Mouse (Mus musculus): Measurements from ENCODE around the gene Galnt3.

The Galnt3 gene

GRCm38 (mm10) chr2:66124591-66125271 is at the start of gene Galnt3:
Gene Galnt3 (minus strand): TSS chr2:66124994.
- DNase-seq: peak; percentile 7 to 29

GRCm38 (mm10) chr2:66173134-66173533 is 48.3 kb upstream of the Galnt3 start:
- no peak for DNase-seq

DNA sequence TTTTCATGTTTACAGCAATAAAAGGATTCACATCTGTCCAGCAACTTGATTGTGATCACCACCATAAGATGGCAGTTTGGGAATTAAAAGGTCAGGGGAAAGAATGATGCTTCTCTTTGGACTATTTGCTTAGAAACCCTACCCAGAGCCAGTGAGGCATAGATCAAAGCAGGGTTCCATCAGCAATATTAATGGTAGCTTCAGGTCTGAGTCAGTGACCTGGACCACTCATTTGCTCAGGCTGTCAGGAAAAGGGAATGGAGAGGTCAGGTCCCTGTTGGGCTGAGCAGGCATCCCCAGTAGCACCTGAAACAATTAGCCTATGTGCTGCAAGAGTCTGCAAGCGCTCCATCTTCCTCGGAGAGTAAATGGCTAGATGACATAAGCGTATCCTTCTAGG is 46.8 kb upstream of the Galnt3 start:
- DNase-seq: no peak

- no peak for DNase-seq
Observed at GRCm38 (mm10) chr2:66170721-66171120, 45.9 kb upstream of the Galnt3 start.

DNA sequence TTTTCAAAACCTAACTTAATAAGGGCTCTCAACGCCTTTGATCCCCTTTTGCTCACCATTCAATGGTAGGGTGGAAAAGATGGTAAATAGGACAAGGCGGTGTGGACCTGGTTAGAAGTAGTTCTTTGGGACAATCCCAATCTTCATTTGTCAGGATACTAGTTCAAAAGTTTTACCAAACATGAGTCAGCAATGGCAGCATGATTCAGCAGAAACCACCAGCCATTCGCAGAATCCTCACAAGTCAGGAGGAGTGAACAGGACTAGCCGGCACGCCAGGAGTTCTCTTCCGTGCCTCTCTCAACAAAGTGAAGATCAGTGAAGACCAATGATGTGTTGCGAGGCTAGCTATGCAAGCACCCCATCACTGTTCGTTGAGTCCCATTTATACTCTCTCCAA is 40.2 kb upstream of the Galnt3 start:
- no peak for DNase-seq

- peak; percentile 35 to 51 for DNase-seq
Observed at GRCm38 (mm10) chr2:66158140-66158915, 33.5 kb upstream of the Galnt3 start.

GRCm38 (mm10) chr2:66151436-66151835 is 26.6 kb upstream of the Galnt3 start:
- no peak for DNase-seq

GRCm38 (mm10) chr2:66150531-66150930 is 25.7 kb upstream of the Galnt3 start:
- no peak for DNase-seq

DNA sequence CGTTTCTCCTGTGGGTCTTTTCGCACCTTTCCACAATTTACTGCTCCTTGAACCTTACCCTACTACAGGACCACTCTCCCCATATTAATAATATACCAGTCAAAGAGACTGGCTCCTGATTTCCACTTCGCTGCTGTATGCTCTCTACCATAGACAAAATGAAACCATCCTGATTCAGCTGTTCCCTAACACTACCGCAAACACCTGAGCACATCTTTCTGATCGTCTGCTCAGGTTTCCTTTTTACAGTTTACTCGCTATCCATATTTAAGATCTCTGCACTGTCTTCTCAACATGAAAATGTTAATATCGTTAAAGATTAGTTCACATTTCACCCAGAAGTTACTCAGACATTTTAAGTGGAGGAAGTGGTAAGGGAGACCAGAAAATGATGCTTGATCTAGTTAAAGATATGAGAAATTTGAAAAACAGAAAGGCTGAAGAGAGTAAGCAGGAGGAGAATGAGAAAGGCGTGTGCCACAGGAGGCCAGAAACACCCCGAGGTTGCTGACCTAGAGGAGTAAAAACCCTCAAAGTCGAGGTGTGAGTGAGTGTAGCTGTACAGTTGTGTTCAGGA is 23.9 kb upstream of the Galnt3 start:
- DNase-seq: no peak

DNA sequence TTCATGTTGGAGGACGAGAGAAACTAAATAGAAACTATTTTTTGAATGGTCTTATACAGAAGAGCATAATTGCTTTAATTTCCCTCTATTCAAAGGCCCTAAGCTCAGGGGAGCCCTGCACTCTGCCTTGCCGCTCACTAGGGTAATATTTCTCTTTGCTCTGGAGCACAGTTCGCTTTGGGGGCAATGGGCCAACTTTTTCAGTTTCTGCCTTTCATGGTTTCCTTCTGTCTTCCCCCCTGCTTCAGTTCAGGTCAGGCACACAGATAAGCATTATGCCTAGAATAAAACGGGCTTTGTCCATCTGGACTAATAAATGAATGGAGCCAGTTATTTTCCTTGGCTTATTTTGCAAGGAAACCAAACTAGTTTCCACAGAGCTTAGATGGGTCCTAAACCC is 21.7 kb upstream of the Galnt3 start:
- no peak for DNase-seq

- no peak for DNase-seq
Observed at GRCm38 (mm10) chr2:66144770-66145169, 20.0 kb upstream of the Galnt3 start.

DNA sequence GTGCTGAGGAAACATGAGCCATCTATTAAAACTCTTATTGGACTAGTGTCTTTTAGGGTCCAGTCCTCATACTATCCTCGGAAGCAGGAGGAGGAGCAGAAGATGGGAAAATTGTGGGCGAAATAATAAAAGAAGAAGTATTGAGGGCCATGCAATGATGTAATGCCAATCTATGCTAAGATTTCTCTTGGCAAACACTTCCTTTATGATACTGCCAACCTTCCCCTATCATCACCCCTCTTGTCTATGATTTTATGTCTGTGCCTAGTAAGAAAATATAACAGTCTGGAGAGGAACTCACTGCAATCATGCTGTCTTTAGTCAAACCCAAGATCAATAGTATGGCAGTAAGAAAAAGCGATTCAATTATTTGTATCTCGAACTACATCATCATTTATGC is 18.5 kb upstream of the Galnt3 start:
- DNase-seq: no peak

- DNase-seq: no peak
Observed at GRCm38 (mm10) chr2:66142711-66143110, 17.9 kb upstream of the Galnt3 start.

DNA sequence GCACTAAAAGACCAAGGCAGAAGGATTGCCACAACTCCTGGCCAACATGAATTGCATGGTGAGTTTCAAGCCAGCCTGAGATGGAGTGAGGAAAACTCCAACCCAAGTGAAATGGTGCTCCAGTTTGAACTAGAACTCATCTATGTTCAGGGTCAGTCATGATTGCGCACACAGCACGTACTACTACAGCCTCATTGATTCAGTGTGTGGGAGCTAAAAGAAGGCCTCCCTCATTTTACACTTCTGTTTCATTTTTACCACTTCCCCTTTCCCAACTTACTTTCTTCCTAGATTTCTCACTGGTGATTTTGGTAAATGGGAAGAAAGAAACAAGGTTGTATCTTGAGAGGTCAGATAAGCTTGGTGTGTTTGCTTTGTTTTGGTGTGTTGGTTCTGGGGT is 17.5 kb upstream of the Galnt3 start:
- DNase-seq: no peak

DNA sequence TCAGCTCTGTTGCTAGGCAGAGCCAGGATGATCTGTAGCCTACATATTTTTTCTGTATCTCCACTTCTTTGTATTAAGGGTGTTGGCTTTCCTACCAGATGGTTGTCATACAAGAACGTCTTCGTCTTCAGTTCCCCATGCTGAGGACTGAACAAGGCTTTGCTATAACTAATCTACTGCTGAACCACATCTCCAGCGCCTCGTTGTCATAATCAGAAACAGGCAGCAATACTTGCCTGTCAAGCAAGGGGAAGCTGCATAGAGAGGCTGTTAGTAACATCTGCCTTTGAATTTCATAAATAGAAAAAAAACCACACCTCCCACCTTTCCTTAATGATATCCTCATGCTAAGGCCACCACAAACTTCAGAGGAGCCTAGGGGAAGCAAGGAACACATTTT is 15.5 kb upstream of the Galnt3 start:
- DNase-seq: no peak

GRCm38 (mm10) chr2:66131862-66132544 is 7.2 kb upstream of the Galnt3 start:
- DNase-seq: no peak

GRCm38 (mm10) chr2:66128941-66129340 is 4.1 kb upstream of the Galnt3 start:
- DNase-seq: no peak

DNA sequence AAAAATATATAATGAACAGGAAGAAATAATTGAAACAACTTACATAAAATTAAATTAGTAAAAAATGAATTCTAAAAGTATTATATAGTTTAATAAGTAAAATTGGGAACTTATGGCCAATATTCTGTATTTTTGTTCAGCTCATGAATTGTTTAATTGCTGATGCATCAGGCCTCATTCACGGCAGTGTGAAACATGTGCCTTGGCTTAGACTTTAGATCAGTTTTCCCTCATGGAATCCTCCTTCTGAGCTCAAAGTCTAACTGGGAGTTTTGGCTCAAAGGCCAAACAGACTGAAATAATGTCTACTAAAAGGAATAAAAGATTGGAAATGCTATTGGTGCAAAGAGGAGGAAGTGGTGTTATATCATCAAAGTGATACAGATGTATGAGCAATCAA is 2.7 kb upstream of the Galnt3 start:
- DNase-seq: no peak

- DNase-seq: no peak
Observed at GRCm38 (mm10) chr2:66126936-66127335, 2.1 kb upstream of the Galnt3 start.

DNA sequence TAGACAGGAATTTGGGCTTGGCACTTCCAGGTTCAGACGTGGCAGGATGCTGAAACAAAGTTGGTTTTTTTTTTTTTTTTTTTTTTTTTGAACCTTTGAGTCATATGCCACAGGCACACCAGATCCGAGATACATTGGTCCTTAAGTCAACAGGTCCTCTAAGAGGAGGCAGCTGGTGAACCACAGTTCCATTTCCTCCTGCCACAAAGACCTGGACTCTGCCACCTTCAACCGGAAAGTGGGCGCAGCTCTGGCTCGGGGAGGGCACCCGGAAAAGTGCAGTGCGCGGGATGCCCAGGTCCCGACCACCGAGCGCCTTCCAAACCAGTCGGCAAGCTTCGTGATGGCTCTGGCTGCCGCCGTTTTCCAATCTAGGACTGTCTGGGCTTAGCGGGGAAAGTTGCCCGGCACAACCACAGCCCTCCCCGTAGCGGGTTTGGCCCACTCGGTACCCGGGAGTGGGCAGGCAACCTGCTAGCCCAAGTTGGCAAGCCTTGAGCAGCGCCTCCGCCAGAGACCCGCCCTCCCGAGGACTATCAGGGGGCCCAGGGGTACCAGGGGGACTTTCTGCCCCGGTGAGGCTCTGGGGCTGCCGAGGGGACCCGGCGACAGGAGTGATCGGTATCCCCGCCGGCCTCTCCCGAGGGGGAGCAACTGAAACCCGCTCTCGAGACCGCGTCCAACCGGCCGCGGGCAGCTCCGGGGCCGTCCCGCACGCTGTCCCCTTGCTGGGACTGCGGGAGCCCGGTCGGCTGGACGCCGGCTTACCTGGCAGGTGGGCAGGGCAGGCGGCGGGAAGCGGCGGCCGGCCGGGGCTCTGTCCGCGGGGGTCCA is 821 bp downstream of the Galnt3 start:
- DNase-seq: no peak

DNA sequence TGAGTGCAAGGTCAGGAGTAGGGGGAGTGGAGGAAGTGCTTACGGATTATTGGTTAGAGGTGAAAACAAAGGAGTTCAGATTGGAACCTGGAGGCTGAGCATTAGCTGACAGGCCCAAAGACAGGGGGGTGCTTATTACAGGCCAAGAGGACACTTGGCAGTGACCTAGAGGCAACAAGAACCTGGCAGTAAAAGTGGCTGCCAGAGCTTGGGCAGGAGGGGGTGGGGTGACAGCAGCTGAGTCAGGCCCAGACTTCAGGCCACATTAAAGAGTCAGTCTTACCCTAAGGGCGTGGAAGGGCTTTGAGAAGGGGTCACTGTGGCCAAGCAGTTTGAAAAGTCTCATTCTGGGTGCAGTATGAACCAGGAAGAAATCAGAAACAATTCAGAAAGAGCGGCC is 7.1 kb downstream of the Galnt3 start:
- DNase-seq: no peak

- DNase-seq: no peak
Observed at GRCm38 (mm10) chr2:66107864-66108514, 16.8 kb downstream of the Galnt3 start.
